Mouse (Mus musculus) myocyte (in vitro differentiated cells): ENCODE data around the gene BC048403.

Experiments
- CEBPB ChIP-seq: IDR thresholded peaks from 2 replicates; pipeline ENCODE4 v1.6.1; 2011; ENCODE audit warnings: mild to moderate bottlenecking, moderate library complexity; ENCODE audit not compliant: poor library complexity, insufficient read depth, severe bottlenecking
- E2F4 ChIP-seq: IDR thresholded peaks from one replicate; pipeline ENCODE4 v1.6.1; 2011; ENCODE audit warnings: mild to moderate bottlenecking, control low read depth, moderate library complexity; ENCODE audit not compliant: insufficient read depth
- MYOG ChIP-seq, 3 experiments: IDR thresholded peaks; one replicate each; pipeline ENCODE4 v1.6.1; 2011; ENCODE audit warnings: control low read depth in 2 of 3, low read depth in 2 of 3, mild to moderate bottlenecking in 2 of 3; ENCODE audit not compliant: insufficient read length in 2 of 3, control insufficient read depth in 1 of 3, insufficient read depth in 1 of 3
- POLR2A ChIP-seq: IDR thresholded peaks from one replicate; pipeline ENCODE4 v1.6.1; 2011; ENCODE audit warnings: low read depth, mild to moderate bottlenecking, control low read depth, moderate library complexity; ENCODE audit not compliant: insufficient read length
- POLR2AphosphoS2 ChIP-seq: IDR thresholded peaks from one replicate; pipeline ENCODE4 v1.6.1; 2011; ENCODE audit warnings: low read depth, control low read depth; ENCODE audit not compliant: insufficient read length
- SRF ChIP-seq: IDR thresholded peaks from one replicate; pipeline ENCODE4 v1.6.1; 2011; ENCODE audit warnings: low read depth; ENCODE audit not compliant: control insufficient read depth, insufficient read length
- TCF12 ChIP-seq: IDR thresholded peaks from one replicate; pipeline ENCODE4 v1.6.1; 2011; ENCODE audit warnings: mild to moderate bottlenecking, control low read depth; ENCODE audit not compliant: poor library complexity, insufficient read depth, severe bottlenecking

DNA sequence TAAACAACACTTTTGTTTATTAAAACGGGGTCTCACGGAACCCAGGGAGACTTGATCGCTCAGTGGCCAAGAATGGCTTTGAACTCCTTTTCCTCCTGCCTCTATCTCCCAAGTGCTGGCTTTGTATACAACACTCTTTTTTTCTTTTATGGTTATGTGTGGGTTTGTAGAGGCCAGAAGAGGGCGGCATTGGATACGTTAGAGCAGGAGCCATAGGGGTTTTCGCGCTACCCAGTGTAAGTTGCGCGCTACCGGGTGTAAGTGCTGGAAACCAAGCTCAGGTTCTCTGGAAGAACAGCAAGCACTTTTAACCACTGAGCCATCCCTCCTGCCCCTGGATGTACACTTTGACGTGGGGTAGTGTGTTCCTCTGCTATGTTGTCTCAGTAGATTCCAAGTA lies 45.2 kb upstream of the BC048403 start:
- TF ChIP-seq MYOG (IDR thresholded peaks at IDR 0.05; ENCODE audit: control insufficient read depth in 1 of 3, insufficient read depth in 1 of 3, insufficient read length in 2 of 3, low read depth in 2 of 3) (no peak), TCF12 (no peak), POLR2A (no peak), POLR2AphosphoS2 (no peak), SRF (no peak), CEBPB (no peak), E2F4 (no peak)
